Mouse (Mus musculus) C2C12 (cell line): Measurements from ENCODE around the gene Hnrnpa2b1. TPM values are rescaled to one million over a fixed set of nuclear protein-coding genes. Genes with fewer than 3 reads are reported as not detected.

Source experiments
- H3K27me3 ChIP-seq: one replicate; pipeline ENCODE4 v1.6.1; 2011; ENCODE audit not compliant: control insufficient read depth, insufficient read depth, insufficient read length
- H3K36me3 ChIP-seq: one replicate; pipeline ENCODE4 v1.6.1; 2011; ENCODE audit not compliant: control insufficient read depth, insufficient read depth
- H3K4me3 ChIP-seq: one replicate; pipeline ENCODE4 v1.5.1; 2011; ENCODE audit warnings: mild to moderate bottlenecking, control low read depth; ENCODE audit not compliant: poor library complexity, insufficient read depth, severe bottlenecking
- H3K79me2 ChIP-seq: one replicate; pipeline ENCODE4 v1.6.1; 2011; ENCODE audit not compliant: control insufficient read depth, insufficient read depth
- H3K79me3 ChIP-seq: one replicate; pipeline ENCODE4 v1.6.1; 2011; ENCODE audit warnings: low read depth, control low read depth
- H3ac ChIP-seq: one replicate; pipeline ENCODE3; 2011; ENCODE audit warnings: low read depth; ENCODE audit not compliant: control insufficient read depth, insufficient read length
- CEBPB ChIP-seq: IDR thresholded peaks from one replicate; pipeline ENCODE4 v1.6.1; 2011; ENCODE audit warnings: low read depth, mild to moderate bottlenecking, control low read depth, moderate library complexity
- CTCF ChIP-seq: IDR thresholded peaks from one replicate; pipeline ENCODE4 v1.5.1; 2011; ENCODE audit not compliant: control insufficient read depth, insufficient read depth, insufficient read length
- FOSL1 ChIP-seq: IDR thresholded peaks from one replicate; pipeline ENCODE4 v1.8.0; 2011; ENCODE audit warnings: mild to moderate bottlenecking, low read length; ENCODE audit not compliant: poor library complexity, insufficient read depth, severe bottlenecking
- MAX ChIP-seq: IDR thresholded peaks from one replicate; pipeline ENCODE4 v1.6.1; 2011; ENCODE audit warnings: mild to moderate bottlenecking, control low read depth
- MYOD1 ChIP-seq: IDR thresholded peaks from one replicate; pipeline ENCODE4 v1.6.1; 2011; ENCODE audit warnings: low read depth; ENCODE audit not compliant: control insufficient read depth, insufficient read length
- MYOG ChIP-seq: IDR thresholded peaks from one replicate; pipeline ENCODE4 v1.6.1; 2011; ENCODE audit not compliant: control insufficient read depth, insufficient read length; ENCODE audit errors: extremely low read depth
- USF1 ChIP-seq: IDR thresholded peaks from one replicate; pipeline ENCODE4 v1.6.1; 2011; ENCODE audit warnings: low read depth, mild to moderate bottlenecking, control low read depth, moderate library complexity
- polyA plus RNA-seq: library from polyadenylated mRNA; unstranded; fragments of >200 nt; fragmentation: generic; extraction: Trizol; gene quantifications from one replicate; pipeline ENCODE4 v1.2.1, GENCODE M21; 2012; ENCODE audit warnings: missing spikeins

Hnrnpa2b1 gene
- polyA plus RNA-seq, 1 experiment = 459 TPM

DNA sequence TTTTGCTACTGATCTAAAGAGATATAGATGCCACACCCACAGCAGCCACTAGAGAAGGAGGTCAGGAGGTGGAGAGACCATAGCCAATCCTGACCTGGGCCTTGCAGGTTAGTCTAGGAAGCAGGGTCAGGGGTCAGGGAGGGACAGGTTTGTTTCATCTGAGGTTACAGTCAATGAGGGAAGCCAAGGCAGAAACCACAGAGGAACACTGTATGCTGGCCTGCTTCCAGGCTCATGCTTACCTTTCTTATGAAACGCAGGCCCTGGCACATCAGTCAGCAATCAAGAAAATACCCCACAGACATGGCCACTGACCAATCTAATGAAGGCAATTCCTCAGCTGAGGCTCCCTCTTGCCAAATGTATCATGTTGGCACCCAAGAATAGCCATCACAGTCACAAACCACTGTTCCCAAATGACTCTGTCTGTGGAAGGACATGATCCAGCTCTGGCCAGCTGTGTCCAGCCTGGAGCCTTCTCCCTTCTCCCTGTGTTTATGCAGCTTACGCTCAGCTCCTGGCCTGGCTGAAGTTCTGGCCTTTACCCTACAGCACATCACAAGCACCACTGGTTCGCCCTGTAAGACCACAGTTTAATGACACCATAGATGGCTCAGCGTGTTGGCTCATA lies 52.3 kb downstream of the Hnrnpa2b1 start:
- no peak for TF ChIP-seq MYOD1
- no peak for TF ChIP-seq MAX
- TF ChIP-seq CTCF = no peak
- TF ChIP-seq USF1 = no peak
- TF ChIP-seq MYOG = no peak
- TF ChIP-seq FOSL1 = no peak
- no peak for TF ChIP-seq CEBPB
- Histone ChIP-seq H3K36me3 (no peaks in the 10 kb centered on the region), H3K79me2 (no peaks in the 10 kb centered on the region), H3K4me3 (no peak overlapping the region), H3K27me3 (peaks cover 10% of the 10 kb centered on the region), H3ac (no peak overlapping the region), H3K79me3 (no peaks in the 10 kb centered on the region)

DNA sequence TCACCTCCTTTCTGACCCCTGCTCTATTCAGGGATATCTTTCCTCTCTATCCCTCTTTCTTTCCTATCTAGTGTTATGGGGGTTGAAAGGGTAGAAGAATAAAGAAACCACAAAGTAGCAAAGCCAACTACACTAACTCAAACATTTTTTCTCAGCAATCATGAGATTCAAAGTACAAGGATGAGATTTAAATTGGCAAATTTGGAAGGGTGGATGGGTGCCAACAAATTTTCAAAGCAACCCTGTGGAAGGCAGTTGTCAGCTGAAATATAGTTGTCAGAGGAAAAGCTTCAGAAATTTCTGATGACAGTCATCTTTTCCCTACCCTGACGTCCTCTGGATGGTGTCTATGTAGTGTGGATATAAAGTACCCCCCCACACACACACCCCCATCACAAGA lies 53.3 kb downstream of the Hnrnpa2b1 start:
- no peak overlapping the region for H3K4me3 ChIP-seq
- no peaks in the 10 kb centered on the region for H3K79me3 ChIP-seq
- H3K36me3 ChIP-seq = no peaks in the 10 kb centered on the region
- no peak for TF ChIP-seq MYOD1
- no peak for TF ChIP-seq USF1
- no peak for TF ChIP-seq MYOG
- TF ChIP-seq CEBPB = no peak
- TF ChIP-seq FOSL1 = no peak
- no peak for TF ChIP-seq CTCF
- TF ChIP-seq MAX = no peak
- H3K79me2 ChIP-seq = no peaks in the 10 kb centered on the region
- no peak overlapping the region for H3ac ChIP-seq
- peaks cover 10% of the 10 kb centered on the region for H3K27me3 ChIP-seq

Other genes with a start within 250 kb of the Hnrnpa2b1 start
- gene Nfe2l3, start 37.2 kb downstream of the Hnrnpa2b1 start, polyA plus RNA-seq = 0.19 TPM
- gene Cbx3, start 466 bp upstream of the Hnrnpa2b1 start, polyA plus RNA-seq = 71.6 TPM
- gene Snx10, start 54.0 kb upstream of the Hnrnpa2b1 start, polyA plus RNA-seq = 1.1 TPM